Mouse (Mus musculus) gastrocnemius, postnatal 25 days (tissue): ENCODE data around the gene Mettl7a2. TPM values are rescaled to one million over a fixed set of nuclear protein-coding genes. Genes with fewer than 3 reads are reported as not detected.

Experiments
- DNase-seq: peaks from one replicate; pipeline ENCODE4 v3.0.0; 2022
- total RNA-seq, 2 experiments: library from RNA; stranded (reverse); gene quantifications; 1 replicate in 1 of 2; 2 replicates in 1 of 2; pipeline ENCODE4 v1.2.3; 2021

Gene Mettl7a2
- total RNA-seq, 2 experiments from 2014 or later = 0.67 to 0.86 TPM

GRCm38 (mm10) chr15:100400592-100401250 lies 47.7 kb downstream of the Mettl7a2 start:
- DNase-seq = no peak

DNA sequence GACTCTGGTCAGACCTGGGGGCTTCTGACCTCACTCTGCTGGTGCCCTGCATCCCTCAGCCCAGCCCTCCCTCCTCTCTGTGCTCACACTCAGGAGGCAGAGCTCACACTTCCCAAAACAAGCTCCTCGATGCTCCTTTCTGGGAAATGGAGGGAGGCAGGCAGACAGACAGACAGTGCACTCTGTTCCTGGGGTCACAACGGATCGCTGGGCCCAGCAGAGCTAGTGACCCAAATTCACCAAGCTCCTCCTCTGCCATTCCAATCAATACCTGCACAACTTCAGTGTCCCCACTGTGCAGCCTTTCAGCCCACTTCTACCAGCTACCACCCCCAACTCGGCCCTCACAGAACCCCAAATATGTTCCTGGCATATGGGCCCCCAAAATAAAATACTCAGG lies 48.8 kb downstream of the Mettl7a2 start:
- DNase-seq = no peak

DNA sequence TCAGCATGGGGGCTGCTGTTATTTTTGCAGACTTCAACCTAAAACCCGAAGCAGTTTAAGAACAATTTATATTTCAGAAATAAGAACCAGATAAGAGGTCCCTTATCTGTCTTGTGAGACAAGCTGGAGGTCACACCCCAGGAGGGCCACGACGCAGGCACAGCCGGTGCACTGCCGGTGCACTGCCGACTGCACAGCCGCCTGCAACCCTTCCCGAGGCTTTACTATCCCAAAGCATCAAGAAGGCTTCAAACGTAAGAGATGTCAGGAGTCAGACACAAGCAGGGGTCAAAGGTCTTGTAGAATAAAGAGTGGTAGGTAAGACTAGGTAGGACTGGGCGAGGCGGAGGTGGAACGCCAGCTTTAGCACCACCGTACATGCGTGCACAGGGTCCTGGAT lies 49.3 kb downstream of the Mettl7a2 start:
- no peak for DNase-seq

DNA sequence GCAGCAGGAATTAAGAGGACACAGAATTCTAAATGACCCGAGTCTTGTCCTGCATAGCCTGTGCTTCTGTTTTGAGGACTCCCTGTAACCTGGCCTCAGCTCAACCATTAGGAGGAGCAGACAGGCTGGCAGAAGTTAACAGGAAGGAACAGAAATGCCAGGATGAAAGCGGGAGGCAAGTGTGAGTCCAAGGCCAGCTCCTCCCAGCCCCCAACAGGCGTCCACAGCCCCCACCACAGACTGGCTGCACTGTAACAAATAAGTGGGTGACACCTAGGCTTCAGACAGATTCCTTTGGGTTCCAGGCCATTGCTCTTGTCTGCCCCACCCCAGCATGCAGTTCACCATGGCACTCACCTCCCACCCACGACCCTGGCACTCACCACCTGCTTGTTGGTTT lies 49.8 kb downstream of the Mettl7a2 start:
- DNase-seq = no peak

DNA sequence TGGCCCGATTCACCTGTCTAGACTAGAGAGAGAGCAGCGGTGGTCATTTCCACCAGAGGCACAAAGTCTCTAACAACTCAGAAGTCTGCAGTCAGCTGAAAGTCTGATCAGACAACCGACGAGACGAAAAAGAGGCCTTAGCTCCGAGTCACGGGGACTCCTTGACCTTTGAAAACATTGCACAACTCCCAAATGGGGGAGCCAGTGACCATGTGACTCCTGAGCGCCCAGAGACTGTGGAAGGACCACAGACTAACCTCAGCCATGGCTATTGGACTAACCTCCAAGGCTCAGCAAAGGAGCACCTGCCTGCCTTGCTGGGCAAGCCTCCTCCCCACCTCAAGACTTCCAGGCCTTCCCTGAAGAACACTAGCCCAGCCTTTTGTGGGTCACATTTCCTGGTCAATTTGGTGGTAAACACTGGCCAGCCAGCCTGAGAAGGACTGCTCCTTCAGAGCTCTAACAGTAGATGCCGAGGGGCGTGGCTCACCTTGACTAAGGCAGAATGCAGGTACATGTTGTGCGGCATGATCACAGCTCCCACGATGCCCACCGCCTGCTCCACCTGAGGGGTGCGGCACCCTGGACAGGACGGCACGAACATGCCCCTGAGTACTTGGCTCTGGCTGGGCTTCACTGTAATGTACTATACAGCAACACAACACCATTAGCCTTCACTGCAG lies 50.5 kb downstream of the Mettl7a2 start:
- no peak for DNase-seq

DNA sequence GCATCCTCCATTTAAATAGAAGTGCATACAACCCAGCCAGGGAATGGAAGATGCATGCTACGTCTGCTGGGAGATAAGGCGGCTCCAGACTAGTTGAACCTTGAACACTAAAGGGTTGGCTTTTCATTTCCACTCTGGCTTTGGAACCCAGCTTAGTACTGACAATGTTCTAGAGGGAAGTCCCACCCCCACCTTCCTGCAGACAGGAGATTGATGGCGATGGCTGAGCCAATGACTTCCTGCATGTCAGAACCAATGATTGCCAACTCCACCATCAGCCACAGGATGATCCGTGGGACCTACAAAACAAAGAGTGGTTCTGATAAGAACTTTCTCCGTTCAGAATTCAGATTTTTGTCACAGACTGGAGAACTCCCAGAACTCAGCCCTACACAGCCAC lies 53.1 kb downstream of the Mettl7a2 start:
- DNase-seq = no peak

DNA sequence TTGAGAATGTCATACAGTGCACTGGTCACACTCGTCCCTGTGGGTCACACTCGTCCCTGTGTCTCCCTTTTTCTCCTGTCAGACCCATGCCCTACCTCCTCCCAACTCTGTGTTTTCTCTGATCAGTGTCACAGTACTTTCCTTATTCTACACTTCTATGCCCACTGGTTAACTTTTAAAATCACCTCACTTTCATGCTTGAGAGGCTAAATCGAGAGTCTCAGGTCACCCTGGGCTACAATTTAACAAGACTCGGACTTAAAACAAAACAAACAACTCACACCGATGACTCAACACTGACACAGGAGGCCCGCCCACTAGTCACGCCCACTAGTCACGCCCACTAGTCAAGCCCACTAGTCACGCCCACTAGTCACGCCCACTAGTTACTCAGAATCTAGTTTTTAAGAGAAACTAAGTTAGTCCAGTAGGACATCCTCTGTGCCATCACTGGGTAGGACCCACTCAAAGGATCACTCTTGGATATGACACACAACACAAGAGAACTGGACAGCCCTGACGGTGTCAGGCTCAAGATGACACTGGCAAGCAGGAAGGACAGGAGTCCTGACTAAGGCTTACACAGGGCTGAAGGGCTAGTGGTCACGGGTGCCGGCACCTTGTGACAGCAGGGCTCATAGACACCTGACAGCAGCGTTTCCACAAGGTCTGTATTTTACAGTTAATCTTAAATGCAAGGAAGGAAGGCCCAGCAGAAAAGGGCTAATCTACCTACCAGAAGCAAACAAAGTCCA lies 58.1 kb downstream of the Mettl7a2 start:
- DNase-seq = no peak

Other genes starting within 250 kb of the Mettl7a2 start
- 10 to 100 TPM; 33.3 to 40.1 TPM for gene Atf1, start 125.4 kb upstream of the Mettl7a2 start, total RNA-seq
- not detected for gene Tmprss12, start 72.4 kb upstream of the Mettl7a2 start, total RNA-seq
- gene Mettl7a1, start 49.1 kb upstream of the Mettl7a2 start, total RNA-seq = 10 to 100 TPM; 29.5 to 37.9 TPM
- gene Mettl7a3, start 18.3 kb upstream of the Mettl7a2 start, total RNA-seq = under 1 TPM in 1 of 2 experiments, not detected in 1; 0.29 TPM
- gene Methig1, start 51 bp upstream of the Mettl7a2 start, total RNA-seq = not detected
- not detected for gene Higd1c, start 11.3 kb downstream of the Mettl7a2 start, total RNA-seq
- not detected for gene Gm5475, start 68.9 kb downstream of the Mettl7a2 start, total RNA-seq
- 10 to 100 TPM; 36.7 to 41.9 TPM for gene Slc11a2, start 71.9 kb downstream of the Mettl7a2 start, total RNA-seq
- 1 to 10 TPM; 9.1 to 9.9 TPM for gene Letmd1, start 115.8 kb downstream of the Mettl7a2 start, total RNA-seq
- gene Csrnp2, start 142.3 kb downstream of the Mettl7a2 start, total RNA-seq = 1 to 10 TPM; 2.1 to 2.6 TPM
- 10 to 100 TPM in 1 of 2 experiments, 1 to 10 TPM in 1; 9.3 to 11.1 TPM for gene Tfcp2, start 198.8 kb downstream of the Mettl7a2 start, total RNA-seq
- 10 to 100 TPM; 12.3 to 12.5 TPM for gene Pou6f1, start 246.8 kb downstream of the Mettl7a2 start, total RNA-seq